Mouse (Mus musculus): ENCODE data around the gene Kbtbd12. TPM values are rescaled to one million over a fixed set of nuclear protein-coding genes. Genes with fewer than 3 reads are reported as not detected.

Gene Kbtbd12
- total RNA-seq, 2 experiments from 2014 or later, result 0.42 to 0.66 TPM

GRCm38 (mm10) chr6:88629821-88630220, 7.9 kb downstream of the Kbtbd12 start:
- intact Hi-C loops (cut with DNase I), result loop anchor here (5.0 kb wide), 1 partner anchor 92 kb away; the partner anchor contains the start of gene Mgll
- DNase-seq (ENCODE audit: low spot score in 2 of 2), result no peak

GRCm38 (mm10) chr6:88627317-88627811, 10.4 kb downstream of the Kbtbd12 start:
- intact Hi-C loops (cut with DNase I), result loop anchor here (5.0 kb wide), 1 partner anchor 95 kb away; the partner anchor contains the start of gene Mgll
- peak; percentile 55 to 68 for DNase-seq (ENCODE audit: low spot score in 2 of 2)

- no peak for DNase-seq (ENCODE audit: low spot score in 2 of 2)
- intact Hi-C loops (cut with DNase I), result loop anchor here (5.0 kb wide), 1 partner anchor 95 kb away; the partner anchor contains the start of gene Mgll
These were observed 10.8 kb downstream of the Kbtbd12 start for GRCm38 (mm10) chr6:88626912-88627311.

DNA sequence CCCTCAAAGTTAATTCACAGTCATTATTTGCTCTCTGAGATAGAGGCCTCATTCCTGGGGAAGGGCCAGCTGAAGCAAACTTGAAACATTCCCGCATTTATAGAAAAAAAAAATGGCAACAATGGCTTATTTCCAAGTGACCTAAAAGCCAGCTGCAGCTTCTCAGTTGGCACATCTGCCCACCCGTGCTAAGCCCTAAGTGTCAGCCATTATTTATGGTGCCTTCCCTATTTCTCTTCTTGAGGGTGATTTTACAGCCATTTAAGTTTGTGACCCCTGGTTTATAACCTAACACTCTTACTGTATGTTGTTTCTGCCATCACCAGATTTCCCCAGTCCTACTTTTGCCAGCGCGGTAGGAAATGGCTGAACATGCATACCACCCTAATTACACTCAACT, 11.3 kb downstream of the Kbtbd12 start:
- intact Hi-C loops (cut with DNase I), result loop anchor here (5.0 kb wide), 1 partner anchor 96 kb away; the partner anchor contains the start of gene Mgll
- no peak for DNase-seq (ENCODE audit: low spot score in 2 of 2)

- intact Hi-C loops (cut with DNase I), result no loop called here
- DNase-seq (ENCODE audit: low spot score in 2 of 2), result no peak
These were observed 15.8 kb downstream of the Kbtbd12 start for GRCm38 (mm10) chr6:88621816-88622481.

- intact Hi-C loops (cut with DNase I), result no loop called here
- no peak for DNase-seq (ENCODE audit: low spot score in 2 of 2)
These were observed 18.2 kb downstream of the Kbtbd12 start for GRCm38 (mm10) chr6:88619542-88619941.

- DNase-seq (ENCODE audit: low spot score in 2 of 2), result no peak
- intact Hi-C loops (cut with DNase I), result no loop called here
These were observed 22.4 kb downstream of the Kbtbd12 start for GRCm38 (mm10) chr6:88615352-88615751.

GRCm38 (mm10) chr6:88606417-88606816, 31.3 kb downstream of the Kbtbd12 start:
- intact Hi-C loops (cut with DNase I), result no loop called here

GRCm38 (mm10) chr6:88605715-88606114, 32.0 kb downstream of the Kbtbd12 start:
- intact Hi-C loops (cut with DNase I), result no loop called here
- DNase-seq (ENCODE audit: low spot score in 2 of 2), result no peak

More at GRCm38 (mm10) chr6:88606417-88606816, 31.3 kb downstream of the Kbtbd12 start:
- DNase-seq (ENCODE audit: low spot score in 2 of 2), result no peak

DNA sequence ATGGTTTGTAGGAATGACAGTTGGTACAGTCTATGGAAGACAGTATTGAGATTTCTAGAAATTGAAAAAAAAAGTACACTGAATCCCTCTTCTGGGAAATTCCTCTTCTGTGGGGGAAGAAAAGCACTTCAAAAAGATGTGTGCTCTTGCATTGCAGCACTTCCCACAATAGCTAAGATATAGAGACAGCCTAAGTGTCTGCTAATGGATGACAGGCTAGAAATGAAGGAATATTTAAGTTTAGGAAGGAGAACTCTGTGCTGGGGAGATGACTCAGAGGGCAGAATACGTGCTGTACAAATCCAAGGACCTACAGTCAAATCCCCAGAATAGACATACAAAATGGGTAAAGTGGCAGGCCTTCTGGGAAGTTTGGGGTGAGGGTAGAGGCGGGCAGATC, 32.5 kb downstream of the Kbtbd12 start:
- intact Hi-C loops (cut with DNase I), result no loop called here
- peak in 1 of 2 experiments; percentile 16 for DNase-seq (ENCODE audit: low spot score in 2 of 2)

- no peak for DNase-seq (ENCODE audit: low spot score in 2 of 2)
- intact Hi-C loops (cut with DNase I), result no loop called here
These were observed 41.6 kb downstream of the Kbtbd12 start for GRCm38 (mm10) chr6:88596108-88596507.

DNA sequence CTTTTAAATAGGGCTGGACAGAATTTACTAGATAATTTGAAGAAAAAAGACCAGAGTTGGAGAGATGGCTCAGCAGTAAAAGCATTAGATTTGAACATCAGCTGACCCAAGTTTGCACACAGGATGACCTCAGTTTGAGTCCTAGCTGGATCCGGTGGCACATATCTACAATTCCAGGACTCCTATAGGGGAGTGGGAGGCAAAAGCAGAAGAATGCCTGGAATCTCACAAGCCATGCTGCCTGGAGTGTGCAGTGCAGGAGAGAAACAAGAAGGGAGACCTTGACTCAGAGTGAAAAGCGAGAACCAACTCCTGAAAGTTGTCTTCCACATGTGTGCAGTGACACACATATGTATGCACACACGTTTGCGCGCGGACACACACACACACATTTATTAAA, 45.4 kb downstream of the Kbtbd12 start:
- intact Hi-C loops (cut with DNase I), result no loop called here
- no peak for DNase-seq (ENCODE audit: low spot score in 2 of 2)

DNA sequence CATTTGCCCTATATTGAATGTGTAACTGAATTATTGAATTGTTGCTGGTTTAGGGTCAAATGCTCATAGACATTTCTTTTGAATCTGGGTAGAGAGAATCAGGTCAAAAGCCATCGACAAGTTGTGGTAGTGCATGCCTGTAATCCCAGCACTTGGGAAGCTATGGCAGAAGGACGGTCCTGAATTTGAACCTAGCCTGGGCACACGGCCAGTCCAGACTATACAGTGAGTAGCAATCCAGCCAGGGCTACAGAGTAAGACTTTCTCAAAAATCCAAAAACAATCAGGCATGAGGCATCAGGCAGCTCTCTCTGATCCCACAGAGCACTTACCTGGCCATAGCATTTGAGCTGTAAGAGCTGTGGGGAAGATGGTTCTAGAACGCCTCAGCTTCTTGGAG, 47.5 kb downstream of the Kbtbd12 start:
- DNase-seq (ENCODE audit: low spot score in 2 of 2), result no peak
- intact Hi-C loops (cut with DNase I), result loop anchor here (1.0 kb wide), 1 partner anchor 238 kb away; no protein-coding TSS in a partner anchor

DNA sequence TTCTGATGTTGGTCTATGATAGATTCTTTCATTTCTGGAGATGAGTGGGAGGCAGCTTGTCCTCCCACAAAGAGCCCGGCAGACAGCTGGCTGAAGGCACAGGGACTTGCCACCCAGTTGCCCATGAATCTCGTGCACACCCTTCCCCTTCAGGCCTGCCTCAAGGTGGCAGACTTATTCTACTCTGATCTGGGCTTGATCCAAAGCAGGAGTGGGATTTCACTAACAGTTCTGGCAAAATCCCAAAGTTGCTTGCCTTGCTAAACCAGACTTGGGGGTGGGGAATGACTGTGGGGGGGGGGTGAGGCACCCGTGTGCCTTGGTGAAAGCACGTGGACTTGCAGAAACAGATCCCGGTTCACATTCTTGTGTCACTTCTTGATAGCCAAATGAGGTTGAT, 48.2 kb downstream of the Kbtbd12 start:
- DNase-seq (ENCODE audit: low spot score in 2 of 2), result no peak
- intact Hi-C loops (cut with DNase I), result loop anchor here (5.0 kb wide), 1 partner anchor 138 kb away; no protein-coding TSS in a partner anchor

DNA sequence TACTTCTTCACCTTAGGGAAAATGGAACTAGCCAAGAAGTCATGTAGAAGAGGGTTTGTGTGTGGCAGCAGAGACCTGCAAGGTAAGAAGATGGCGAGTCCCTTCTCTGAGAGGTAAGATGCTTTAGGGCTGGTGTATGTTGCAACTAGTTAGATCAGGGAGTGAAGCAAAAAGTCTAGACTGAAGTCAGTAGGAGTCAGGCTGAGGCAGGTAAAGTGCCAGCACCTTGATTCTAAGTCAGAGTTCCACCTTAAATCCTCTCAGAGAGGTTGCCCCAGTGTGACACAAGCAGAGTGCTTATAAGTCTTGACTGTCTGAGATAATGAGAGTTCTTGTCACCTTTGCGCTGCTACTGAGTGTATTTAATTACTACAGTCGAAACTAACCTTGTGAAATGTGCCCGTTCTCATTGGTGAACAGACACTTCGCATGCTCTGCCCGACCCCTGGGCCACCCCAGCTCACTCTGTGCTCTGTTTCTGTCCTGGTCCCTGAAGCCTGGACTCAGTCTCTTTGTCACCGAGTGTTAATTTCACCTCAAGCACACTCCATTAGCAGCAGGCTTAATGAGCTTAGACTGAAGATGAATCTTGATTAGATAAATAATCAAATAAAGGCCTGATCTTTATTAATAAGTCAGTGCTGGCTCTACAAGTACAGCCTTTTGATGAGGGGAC, 49.0 kb downstream of the Kbtbd12 start:
- DNase-seq (ENCODE audit: low spot score in 2 of 2), result no peak
- intact Hi-C loops (cut with DNase I), result loop anchor here (5.0 kb wide), 1 partner anchor 139 kb away; no protein-coding TSS in a partner anchor

DNA sequence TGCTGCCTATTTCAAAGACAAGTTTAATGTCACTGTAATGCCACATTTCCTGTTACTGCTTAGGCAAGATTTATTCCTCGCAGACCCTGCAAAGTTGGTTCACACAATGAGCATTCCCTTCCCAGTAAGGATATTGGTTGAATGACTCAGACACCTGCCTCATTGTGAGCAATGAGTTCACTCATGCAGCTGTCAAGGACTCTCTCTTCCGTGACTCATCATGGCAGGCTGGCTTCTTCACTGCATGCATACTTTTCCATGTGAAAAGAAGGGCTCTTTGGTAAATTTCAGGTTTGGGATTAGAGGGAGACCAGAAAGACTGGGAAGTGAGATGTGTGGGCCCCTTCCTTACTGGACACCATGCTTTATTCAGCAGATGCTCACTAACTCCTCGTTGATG, 50.7 kb downstream of the Kbtbd12 start:
- DNase-seq (ENCODE audit: low spot score in 2 of 2), result no peak
- intact Hi-C loops (cut with DNase I), result loop anchor here (5.0 kb wide), 1 partner anchor 140 kb away; no protein-coding TSS in a partner anchor

DNA sequence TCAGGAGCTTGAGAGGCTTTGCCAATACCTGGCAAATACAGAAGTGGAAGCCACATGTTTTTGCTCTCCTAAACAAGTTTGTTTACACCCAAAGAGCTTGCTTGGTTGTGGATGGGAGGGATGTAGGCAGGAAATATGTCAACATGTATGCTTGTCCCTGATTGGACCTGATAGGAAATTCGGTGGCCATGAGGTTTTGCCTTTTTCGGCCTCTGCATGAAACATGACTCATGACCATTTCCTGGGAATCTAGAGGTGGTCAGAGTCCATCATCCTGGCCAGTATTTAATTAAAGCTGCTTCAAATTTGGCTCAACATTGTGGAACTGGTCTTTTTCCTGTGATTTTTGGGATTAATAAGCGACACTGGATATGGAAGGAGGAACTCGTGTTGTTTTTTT, 53.8 kb downstream of the Kbtbd12 start:
- no peak for DNase-seq (ENCODE audit: low spot score in 2 of 2)
- intact Hi-C loops (cut with DNase I), result no loop called here

DNA sequence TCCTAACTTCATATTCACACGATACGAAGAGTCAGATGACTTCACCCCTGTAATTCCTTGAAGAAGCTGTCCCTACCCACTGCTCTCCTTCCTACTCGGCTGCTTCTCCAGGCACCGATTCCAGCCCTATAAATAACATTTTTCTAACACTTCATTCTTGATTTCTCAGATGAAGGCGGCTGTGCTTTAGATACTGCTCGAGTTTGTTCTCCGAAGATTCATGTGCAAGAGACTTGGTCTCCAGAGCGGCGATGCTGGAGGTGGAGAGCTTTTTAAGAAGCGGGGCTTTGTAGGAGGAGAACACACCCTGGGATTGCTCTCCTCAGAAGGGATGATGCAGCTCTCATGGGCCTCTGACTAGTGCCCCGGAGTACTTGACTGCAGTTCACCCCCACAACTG, 61.3 kb downstream of the Kbtbd12 start:
- peak; percentile 66 to 71 for DNase-seq (ENCODE audit: low spot score in 2 of 2)
- intact Hi-C loops (cut with DNase I), result no loop called here

- no peak for DNase-seq (ENCODE audit: low spot score in 2 of 2)
- intact Hi-C loops (cut with DNase I), result no loop called here
These were observed 71.1 kb downstream of the Kbtbd12 start for GRCm38 (mm10) chr6:88566676-88567075.

DNA sequence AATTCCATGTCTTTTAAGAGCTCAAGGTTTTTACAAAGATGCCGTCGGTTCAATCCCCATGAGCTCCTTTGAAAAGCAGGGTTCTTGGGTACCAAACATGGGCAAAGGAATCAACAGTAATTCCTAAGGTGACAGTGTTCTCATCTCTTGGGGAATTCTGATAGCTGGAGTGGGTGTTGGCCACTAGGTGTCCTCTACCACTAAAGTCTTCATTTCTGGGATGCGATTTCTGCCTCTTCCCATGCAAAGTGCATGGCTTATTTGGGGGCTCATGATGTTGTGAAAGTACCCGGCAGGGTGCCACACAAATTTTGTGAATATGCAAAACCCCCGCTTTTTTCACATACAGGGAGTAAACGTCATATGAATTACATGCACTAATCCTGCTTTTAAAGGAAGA, 72.7 kb downstream of the Kbtbd12 start:
- no peak for DNase-seq (ENCODE audit: low spot score in 2 of 2)
- intact Hi-C loops (cut with DNase I), result no loop called here
